30 mouse cellular contexts compared by ENCODE assay signal in genomic region chr5:149119341-149119881, GRCm38 (mm10).
DNase-seq lines count a peak whose midpoint lies in the region; ATAC-seq and TF ChIP-seq lines count a peak whose summit lies in the region.
"Had no signal": no experiment of that assay in that cellular context is flagged by ENCODE, and none has a peak within 500 bp of the region (broad histone marks: within the 10 kb centered on the region; RNA-seq: fewer than 3 reads in every experiment).

No protein-coding gene starts in this region.

- H3K9ac ChIP-seq in neural tube, embryonic 11.5 days (ENCODE audit: low read length) = no peak overlapping the region
- H3K9ac ChIP-seq in CH12.LX (ENCODE audit: insufficient read depth, low read depth) = no peak overlapping the region
- H3K9ac ChIP-seq: forebrain, embryonic 12.5 days; hindbrain, embryonic 15.5 days; kidney, embryonic 15.5 days; limb, embryonic 13.5 days; midbrain, embryonic 12.5 days; neural tube, embryonic 15.5 days had no signal

- H3K27ac ChIP-seq in neural tube, embryonic 11.5 days (ENCODE audit: low read depth, low read length) = no peak overlapping the region
- H3K27ac ChIP-seq in CH12.LX (ENCODE audit: insufficient read depth, low read depth) = no peak overlapping the region
- H3K27ac ChIP-seq: forebrain, embryonic 12.5 days; hindbrain, embryonic 10.5 days; hindbrain, embryonic 15.5 days; kidney, embryonic 15.5 days; left cerebral cortex, adult 2 months; limb, embryonic 13.5 days; midbrain, embryonic 12.5 days; neural tube, embryonic 15.5 days had no signal

- TF ChIP-seq EP300 in CH12.LX (IDR thresholded peaks at IDR 0.05; ENCODE audit: low read length) = peak; percentile 27; the same call in 1 of the 2 replicates

- H3K4me2 ChIP-seq in neural tube, embryonic 11.5 days (ENCODE audit: low read depth) = no peak overlapping the region
- H3K4me2 ChIP-seq in CH12.LX (ENCODE audit: insufficient read depth, low read depth, poor library complexity, severe bottlenecking) = no peak overlapping the region
- H3K4me2 ChIP-seq: forebrain, embryonic 12.5 days; heart, embryonic 11.5 days; hindbrain, embryonic 15.5 days; kidney, embryonic 15.5 days; limb, embryonic 13.5 days; liver, embryonic 11.5 days; midbrain, embryonic 12.5 days; neural tube, embryonic 15.5 days had no signal

- no peaks in the 10 kb centered on the region for H3K9me3 ChIP-seq in neural tube, embryonic 11.5 days (ENCODE audit: control insufficient read depth, low read length)
- H3K9me3 ChIP-seq in CH12.LX (replicated peaks; ENCODE audit: low read length) = peaks cover 2% of the 10 kb centered on the region
- H3K9me3 ChIP-seq: forebrain, embryonic 12.5 days; hindbrain, embryonic 10.5 days; hindbrain, embryonic 15.5 days; kidney, embryonic 15.5 days; limb, embryonic 13.5 days; midbrain, embryonic 12.5 days; neural tube, embryonic 15.5 days had no signal

- no peak overlapping the region for H3K4me3 ChIP-seq in neural tube, embryonic 11.5 days (ENCODE audit: low read depth, low read length)
- H3K4me3 ChIP-seq in CH12.LX (replicated peaks in 1 of 3; ENCODE audit: low read depth in 2 of 3, low read length in 2 of 3, poor library complexity in 1 of 3) = no peak overlapping the region
- H3K4me3 ChIP-seq: erythroblast, embryonic 14.5 days; forebrain, embryonic 12.5 days; hindbrain, embryonic 10.5 days; hindbrain, embryonic 15.5 days; kidney, embryonic 15.5 days; left cerebral cortex, adult 2 months; limb, embryonic 13.5 days; megakaryocyte, embryonic 14.5 days; midbrain, embryonic 12.5 days; neural tube, embryonic 15.5 days had no signal

- peak; percentile 6 for DNase-seq in neural tube, embryonic 11.5 days (ENCODE audit: low spot score)
- DNase-seq in neural tube, embryonic 10.5 days (ENCODE audit: extremely low spot score, low spot score) = no peak
- DNase-seq in CH12.LX (ENCODE audit: extremely low read depth) = no peak
- DNase-seq in brain, adult 2 months (ENCODE audit: low read depth, low spot score) = peak; percentile 10
- DNase-seq in thymus, postnatal 14 days = peak; percentile 54
- DNase-seq in right cerebral cortex, postnatal 25 days = no peak
- DNase-seq in right cerebral cortex, postnatal 14 days = no peak
- DNase-seq: adrenal gland, postnatal 14 days; cerebellum, adult 2 months; cerebellum, postnatal 14 days; gastrocnemius, postnatal 25 days; heart, adult 18-20 months; kidney, adult 18-20 months; kidney, postnatal 25 days; lung, adult 18-20 months; lung, postnatal 4 days; retina, postnatal 1 day had no signal

- in situ Hi-C loops in CH12.LX (cut with MboI; ENCODE audit: low pct_ligation_motif_present, low pct_unique_long_range_greater_than_20kb, low sequenced_read_pairs) = no loop called here

- no peaks in the 10 kb centered on the region for H3K36me3 ChIP-seq in neural tube, embryonic 11.5 days (ENCODE audit: control insufficient read depth, insufficient read depth, low read length)
- H3K36me3 ChIP-seq in CH12.LX (replicated peaks in 1 of 2; ENCODE audit: control insufficient read depth in 1 of 2, insufficient read depth in 1 of 2, low read length in 1 of 2) = no peaks in the 10 kb centered on the region
- H3K36me3 ChIP-seq: forebrain, embryonic 12.5 days; hindbrain, embryonic 10.5 days; hindbrain, embryonic 15.5 days; kidney, embryonic 15.5 days; limb, embryonic 13.5 days; midbrain, embryonic 12.5 days; neural tube, embryonic 15.5 days had no signal

- no peak for TF ChIP-seq POLR2A in CH12.LX (IDR thresholded peaks at IDR 0.05; ENCODE audit: low read depth, low read length)

- no peaks in the 10 kb centered on the region for H3K27me3 ChIP-seq in neural tube, embryonic 11.5 days (ENCODE audit: control insufficient read depth, insufficient read depth, low read length)
- no peaks in the 10 kb centered on the region for H3K27me3 ChIP-seq in CH12.LX (replicated peaks)
- H3K27me3 ChIP-seq: forebrain, embryonic 12.5 days; hindbrain, embryonic 15.5 days; kidney, embryonic 15.5 days; limb, embryonic 13.5 days; midbrain, embryonic 12.5 days; neural tube, embryonic 15.5 days had no signal

- H3K4me1 ChIP-seq in neural tube, embryonic 11.5 days (ENCODE audit: control insufficient read depth, insufficient read depth, low read length) = peaks cover 5% of the 10 kb centered on the region; the same call in 1 of the 2 replicates
- peaks cover 3 to 23% of the 10 kb centered on the region in 2 experiments; a peak in 3 of 4 replicates for H3K4me1 ChIP-seq in CH12.LX (ENCODE audit: control insufficient read depth in 1 of 2, insufficient read depth in 2 of 2)

- 85% methylated on average over 16 of the region's 16 CpGs for WGBS in neural tube, embryonic 11.5 days

- TF ChIP-seq CTCF in CH12.LX (conservative IDR thresholded peaks at IDR 0.05 in 1 of 2, IDR thresholded peaks at IDR 0.05 in 1 of 2; ENCODE audit: low read depth in 2 of 2, low read length in 2 of 2) = no peak

- dilution Hi-C loops in CH12.LX (cut with MboI; ENCODE audit: extremely low pct_ligation_motif_present, extremely low pct_unique_long_range_greater_than_20kb, low sequenced_read_pairs) = no loop called here

- no peak for TF ChIP-seq RAD21 in CH12.LX (IDR thresholded peaks at IDR 0.05; ENCODE audit: low read depth, low read length)

- ATAC-seq in neural tube, embryonic 11.5 days (ENCODE audit: insufficient read depth, low FRiP score, low TSS enrichment) = no peak
- ATAC-seq: lung, postnatal 0 days had no signal

- H3K79me2 ChIP-seq in CH12.LX (replicated peaks; ENCODE audit: control insufficient read depth, extremely low read depth, insufficient read depth, poor library complexity, severe bottlenecking) = no peaks in the 10 kb centered on the region

TF ChIP-seq in CH12.LX, 34 proteins besides CTCF, POLR2A, EP300 and RAD21:
- TF ChIP-seq PAX5 (IDR thresholded peaks at IDR 0.05; ENCODE audit: low read length) (no peak), SIN3A (IDR thresholded peaks at IDR 0.05; ENCODE audit: low read length) (no peak), USF1 (IDR thresholded peaks at IDR 0.05; ENCODE audit: low read depth, low read length) (no peak), MAFK (IDR thresholded peaks at IDR 0.05; ENCODE audit: insufficient replicate concordance, low read length) (no peak), TCF12 (IDR thresholded peaks at IDR 0.05; ENCODE audit: low read depth, low read length) (no peak), GABPA (IDR thresholded peaks at IDR 0.05; ENCODE audit: insufficient replicate concordance, low read depth, low read length) (no peak), CHD1 (IDR thresholded peaks at IDR 0.05; ENCODE audit: low read depth, low read length) (no peak), MXI1 (IDR thresholded peaks at IDR 0.05; ENCODE audit: low read depth, low read length) (no peak), IRF4 (IDR thresholded peaks at IDR 0.05; ENCODE audit: low read depth, low read length) (no peak)

Comparison
In these comparisons a context has a peak if more than half of its experiments do, and no peak if none do; other contexts are left out.
1. DNase-seq: peak in neural tube, embryonic 11.5 days (single experiment), brain, adult 2 months (single experiment) and thymus, postnatal 14 days (single experiment); none in neural tube, embryonic 10.5 days (single experiment), CH12.LX (single experiment), right cerebral cortex, postnatal 25 days (single experiment) and right cerebral cortex, postnatal 14 days (single experiment).